21 mouse cellular contexts compared by ENCODE assay signal in genomic region chr9:103565186-103565585, GRCm38 (mm10).
A peak's percentile ranks its signal among the peaks of the same experiment; 100 is the strongest.
DNase-seq lines count a peak whose midpoint lies in the region; ATAC-seq and TF ChIP-seq lines count a peak whose summit lies in the region.
"Had no signal": no experiment of that assay in that cellular context is flagged by ENCODE, and none has a peak within 500 bp of the region (broad histone marks: within the 10 kb centered on the region; RNA-seq: fewer than 3 reads in every experiment).

No protein-coding gene starts in this region.

- H3K4me2 ChIP-seq in forebrain, embryonic 14.5 days (ENCODE audit: low read length): no peak overlapping the region
- H3K4me2 ChIP-seq in forebrain, postnatal 0 days (ENCODE audit: low read depth): no peak overlapping the region
- H3K4me2 ChIP-seq: embryonic facial prominence, embryonic 13.5 days; hindbrain, embryonic 12.5 days had no signal

- no peaks in the 10 kb centered on the region for H3K36me3 ChIP-seq in forebrain, embryonic 14.5 days (ENCODE audit: control insufficient read depth, insufficient read depth, low read length)
- no peaks in the 10 kb centered on the region for H3K36me3 ChIP-seq in forebrain, postnatal 0 days (ENCODE audit: insufficient read depth)
- H3K36me3 ChIP-seq: embryonic facial prominence, embryonic 13.5 days; hindbrain, embryonic 12.5 days had no signal

- H3K27ac ChIP-seq in forebrain, embryonic 14.5 days (ENCODE audit: low read depth, low read length): peak overlapping the region; percentile 27; the same call in 1 of the 2 replicates
- no peak overlapping the region for H3K27ac ChIP-seq in forebrain, postnatal 0 days (ENCODE audit: low read depth, low read length)
- H3K27ac ChIP-seq: embryonic facial prominence, embryonic 13.5 days; gastrocnemius, adult 2 months; heart, embryonic 10.5 days had no signal

- no peaks in the 10 kb centered on the region for H3K9me3 ChIP-seq in forebrain, embryonic 14.5 days (replicated peaks; ENCODE audit: control insufficient read depth, low read length)
- no peaks in the 10 kb centered on the region for H3K9me3 ChIP-seq in forebrain, postnatal 0 days (ENCODE audit: low read length)
- H3K9me3 ChIP-seq: embryonic facial prominence, embryonic 13.5 days; heart, embryonic 10.5 days; hindbrain, embryonic 12.5 days had no signal

- no peaks in the 10 kb centered on the region for H3K27me3 ChIP-seq in forebrain, embryonic 14.5 days (replicated peaks; ENCODE audit: control insufficient read depth, insufficient read depth, low read length)
- no peaks in the 10 kb centered on the region for H3K27me3 ChIP-seq in forebrain, postnatal 0 days (ENCODE audit: insufficient read depth, low read length)
- H3K27me3 ChIP-seq: embryonic facial prominence, embryonic 13.5 days; Patski had no signal

- 89% methylated on average over 9 of the region's 9 CpGs for WGBS in forebrain, embryonic 14.5 days
- 91% methylated on average over 9 of the region's 9 CpGs for WGBS in forebrain, postnatal 0 days

- no peak for TF ChIP-seq CTCF in forebrain, postnatal 0 days (IDR thresholded peaks at IDR 0.05; ENCODE audit: low read depth)

- H3K4me3 ChIP-seq in forebrain, embryonic 14.5 days (ENCODE audit: low read depth, low read length): no peak overlapping the region
- H3K4me3 ChIP-seq in forebrain, postnatal 0 days (ENCODE audit: low read depth, low read length): no peak overlapping the region
- H3K4me3 ChIP-seq: embryonic facial prominence, embryonic 13.5 days; gastrocnemius, adult 2 months; heart, embryonic 10.5 days; hindbrain, embryonic 12.5 days had no signal

- peaks cover 12% of the 10 kb centered on the region for H3K4me1 ChIP-seq in forebrain, embryonic 14.5 days (ENCODE audit: control insufficient read depth, insufficient read depth, low read length)
- H3K4me1 ChIP-seq in forebrain, postnatal 0 days (ENCODE audit: insufficient read depth): no peaks in the 10 kb centered on the region
- H3K4me1 ChIP-seq: embryonic facial prominence, embryonic 13.5 days had no signal

- ATAC-seq in forebrain, embryonic 14.5 days: no peak
- no peak for ATAC-seq in forebrain, postnatal 0 days
- ATAC-seq: activated CD4-positive, CD25-positive, alpha-beta regulatory T cell, adult 4 months; hindbrain, embryonic 16.5 days; inflammation-experienced regulatory T-cells, adult 6 months; intestine, postnatal 0 days; Patski had no signal

- peak; percentile 69 for DNase-seq in cerebellum, adult 18-20 months
- no peak for DNase-seq in cerebellum, postnatal 4 days (ENCODE audit: low spot score in 2 of 2)
- DNase-seq in forebrain, embryonic 14.5 days (ENCODE audit: low spot score): no peak
- no peak for DNase-seq in forebrain, postnatal 0 days
- peak; percentile 68 for DNase-seq in brain, adult 2 months (ENCODE audit: low read depth, low spot score)
- DNase-seq in cerebellum, postnatal 25 days: peak; percentile 68 to 71
- DNase-seq: adrenal gland, postnatal 14 days; gastrocnemius, adult 2 months; gastrocnemius, postnatal 36 days; heart, adult 11 months; heart, postnatal 10 days; heart, postnatal 4 days; kidney, adult 8-10 months had no signal

- H3K9ac ChIP-seq in forebrain, embryonic 14.5 days (ENCODE audit: low read length): no peak overlapping the region
- no peak overlapping the region for H3K9ac ChIP-seq in forebrain, postnatal 0 days
- H3K9ac ChIP-seq: embryonic facial prominence, embryonic 13.5 days; hindbrain, embryonic 12.5 days had no signal

Comparison
In these comparisons a context has a peak if more than half of its experiments do, and no peak if none do; other contexts are left out.
1. DNase-seq: peak in cerebellum, adult 18-20 months (2 of 2), brain, adult 2 months (single experiment) and cerebellum, postnatal 25 days (2 of 2); none in cerebellum, postnatal 4 days (0 of 2), forebrain, embryonic 14.5 days (single experiment) and forebrain, postnatal 0 days (single experiment).